Mouse (Mus musculus) ovary, adult 18-20 months (tissue): ENCODE measurements at regions not wholly inside any gene's neighbourhood (a gene's known extent, or its start where the extent isn't known, plus 50 kb on each side); places are given as distances from the start of the nearest gene placed in this dataset.
A peak's percentile ranks its signal among the peaks of the same experiment; 100 is the strongest.

ENCODE experiments used
- DNase-seq: peaks from one replicate; pipeline ENCODE4 v3.0.0; 2022; ENCODE audit warnings: low spot score, mixed read lengths

DNA sequence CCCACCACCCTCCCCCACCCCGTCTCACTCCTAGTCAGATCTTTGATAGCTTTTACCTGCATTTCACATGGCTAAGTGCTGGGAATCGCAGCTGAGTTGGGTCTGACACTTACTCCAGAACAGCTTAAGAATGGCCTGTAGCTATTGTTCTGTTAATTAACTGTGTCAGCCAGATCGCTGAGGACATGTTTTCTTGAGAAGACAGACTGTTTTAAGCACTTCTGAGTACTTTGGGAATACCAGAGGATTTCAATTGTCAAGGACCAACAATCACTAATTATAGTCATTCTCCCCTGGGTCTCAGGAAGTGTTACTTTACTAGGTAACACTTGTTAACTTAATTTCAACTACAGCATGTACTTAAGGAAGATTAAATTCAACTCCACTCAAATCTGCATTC is 112.8 kb upstream of the Rgma start:
- no peak for DNase-seq

DNA sequence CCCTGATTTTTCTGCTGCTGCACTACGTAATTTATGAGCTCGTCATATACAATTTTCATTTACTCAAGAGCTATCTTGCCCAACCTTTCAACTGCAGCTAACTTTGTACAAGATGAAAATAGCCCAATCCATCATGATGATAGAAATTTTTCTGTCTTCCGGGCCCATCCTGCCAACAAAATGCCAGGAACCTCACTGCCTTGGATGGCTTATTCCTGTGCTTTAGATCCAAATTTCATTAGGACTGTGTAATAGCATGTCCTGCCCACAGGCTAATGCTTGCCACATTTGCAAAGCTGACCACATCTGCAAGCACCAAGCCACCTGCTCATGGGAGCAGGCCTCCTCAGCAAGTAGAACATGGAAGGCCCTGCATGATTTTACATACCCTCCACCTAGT is 105.7 kb upstream of the Rgma start:
- DNase-seq, result no peak

- no peak for DNase-seq
Observed at GRCm38 (mm10) chr7:73272787-73273186, 102.5 kb upstream of the Rgma start.

GRCm38 (mm10) chr7:73275814-73276271 is 99.5 kb upstream of the Rgma start:
- peak; percentile 55 for DNase-seq

DNA sequence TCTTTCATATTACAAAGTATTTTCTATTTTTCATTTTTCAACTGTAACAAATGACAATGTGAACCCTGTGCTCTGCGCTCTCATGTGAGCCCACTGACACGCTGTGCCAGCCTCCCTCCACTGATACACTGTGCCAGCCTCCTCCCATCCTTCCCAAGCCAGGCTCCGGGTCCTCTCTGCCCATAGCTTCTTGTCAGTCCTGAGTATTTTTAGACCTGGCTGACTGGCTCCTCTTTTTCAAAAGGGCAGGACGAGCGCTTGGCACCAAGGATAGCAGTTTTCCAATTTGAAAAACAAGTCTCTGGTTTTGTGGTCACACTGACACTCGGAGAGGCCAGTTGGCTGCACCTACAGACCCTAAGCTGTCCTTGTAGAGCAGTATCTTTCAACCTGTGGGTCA is 96.7 kb upstream of the Rgma start:
- DNase-seq, result no peak

DNA sequence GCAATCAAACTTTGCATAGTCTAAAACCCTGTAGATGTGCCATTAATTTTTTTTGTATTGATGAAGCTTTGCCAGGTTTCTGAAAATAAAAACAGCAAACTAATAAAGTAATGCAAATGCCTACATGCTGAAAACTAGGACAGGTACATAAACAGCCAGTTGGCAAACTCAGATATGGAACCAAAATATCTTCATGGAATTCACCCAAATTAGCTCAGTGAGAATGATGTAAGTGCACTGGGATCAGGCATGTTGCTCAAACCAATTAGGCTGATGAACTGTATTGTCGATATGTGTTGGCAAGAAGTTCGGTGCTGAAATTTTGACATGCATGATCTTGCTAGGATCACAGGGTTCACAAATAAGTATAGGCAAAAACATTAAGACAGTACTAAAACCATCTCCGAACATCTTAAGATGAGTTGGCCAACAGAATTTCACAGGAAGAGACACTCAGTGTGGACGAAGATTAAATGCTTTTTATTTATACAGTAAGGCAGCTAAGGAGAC is 95.3 kb upstream of the Rgma start:
- no peak for DNase-seq

DNA sequence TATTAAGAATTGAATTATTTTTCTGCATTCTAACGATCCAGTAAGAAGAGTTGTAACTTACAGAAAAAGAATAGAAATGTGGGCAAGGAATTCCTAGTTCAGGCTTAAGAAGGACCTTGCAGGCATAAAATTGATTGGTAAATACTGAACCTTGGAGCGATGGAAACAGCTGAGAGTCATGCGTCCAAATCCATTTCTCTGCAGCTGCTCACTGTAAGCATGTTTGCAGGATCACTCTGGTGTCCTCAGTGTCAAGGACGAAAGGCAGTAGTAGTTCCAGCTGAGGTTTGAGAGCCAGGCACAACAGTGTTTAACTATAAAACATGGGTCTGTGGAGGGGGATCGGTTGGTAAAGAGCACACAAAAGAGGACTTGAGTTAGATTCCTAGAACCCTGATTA is 89.1 kb upstream of the Rgma start:
- DNase-seq, result no peak

- DNase-seq, result no peak
Observed at GRCm38 (mm10) chr7:73293337-73293736, 82.0 kb upstream of the Rgma start.

DNA sequence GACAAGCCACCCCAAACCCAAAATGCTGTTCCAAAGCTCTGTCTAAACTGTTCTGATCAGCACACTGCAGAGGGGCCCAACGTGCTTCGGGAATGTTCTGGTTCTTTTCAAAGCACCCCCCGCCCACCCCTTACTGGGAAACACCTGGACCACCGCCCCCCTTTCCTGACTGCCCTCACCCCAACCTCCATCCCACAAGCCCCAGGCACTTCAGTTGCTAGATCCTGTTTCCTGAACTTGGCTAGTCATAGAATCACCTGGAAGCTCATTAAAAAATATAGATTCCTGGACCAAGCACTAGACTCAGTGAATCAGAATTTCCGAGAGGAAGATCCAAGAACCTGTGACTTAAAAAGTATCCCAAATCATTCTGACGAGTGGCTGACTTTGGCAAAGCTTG is 80.9 kb upstream of the Rgma start:
- DNase-seq, result no peak

GRCm38 (mm10) chr7:73302501-73302900 is 72.8 kb upstream of the Rgma start:
- no peak for DNase-seq

DNA sequence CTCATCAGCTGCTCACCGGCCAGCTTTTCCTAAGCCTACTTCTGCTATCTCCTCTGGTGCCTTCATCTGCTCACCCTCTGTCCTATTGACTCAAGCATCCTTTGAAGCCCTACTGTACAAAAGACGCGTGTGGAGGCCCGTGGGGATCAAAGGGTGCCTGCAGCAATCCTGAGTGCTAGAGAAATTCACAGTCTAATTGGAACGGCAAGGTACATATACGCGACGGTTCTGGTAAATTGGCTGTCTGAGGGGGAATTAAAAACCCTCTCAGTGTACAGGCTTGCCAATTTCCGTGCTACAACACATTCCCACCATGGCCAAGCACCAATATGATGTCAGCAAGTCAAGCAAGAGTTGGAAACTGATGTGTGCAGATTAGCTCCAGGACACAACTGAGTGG is 71.5 kb upstream of the Rgma start:
- no peak for DNase-seq

- DNase-seq, result no peak
Observed at GRCm38 (mm10) chr7:73304799-73305198, 70.5 kb upstream of the Rgma start.

DNA sequence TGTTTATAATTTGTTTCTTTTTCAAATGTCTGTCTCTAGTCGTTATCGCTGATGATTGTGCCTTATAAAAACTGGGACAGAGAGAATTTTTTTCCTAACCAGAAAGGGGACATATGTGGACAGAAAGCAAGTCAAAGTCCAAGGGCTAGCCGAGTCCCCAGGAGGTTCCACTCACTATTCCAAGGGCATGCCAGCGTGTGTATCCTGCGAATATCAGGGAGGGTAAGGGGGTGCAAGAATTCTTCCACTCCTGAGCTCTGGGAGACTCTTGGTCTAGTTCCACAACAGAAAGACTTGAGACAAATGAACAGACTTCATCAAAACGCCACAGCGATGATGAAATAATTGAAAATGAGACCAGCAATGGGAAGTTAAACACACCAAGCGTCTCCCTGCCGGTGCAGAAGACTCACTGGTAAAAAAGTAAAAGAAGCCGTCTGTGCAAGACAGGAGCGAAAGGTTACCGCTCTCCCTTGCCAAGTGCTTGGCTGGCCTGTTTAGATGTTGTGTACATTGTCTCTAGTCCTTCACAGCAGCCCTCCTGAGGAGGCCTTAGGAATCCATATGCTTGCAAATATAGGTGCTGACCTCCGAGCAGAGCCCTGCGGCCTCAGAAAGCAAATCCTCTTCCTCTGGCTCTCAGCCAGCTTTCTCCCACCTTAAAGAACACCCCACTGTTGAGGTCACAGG is 69.9 kb upstream of the Rgma start:
- DNase-seq, result no peak

GRCm38 (mm10) chr7:73306296-73306695 is 69.0 kb upstream of the Rgma start:
- DNase-seq, result no peak

- DNase-seq, result no peak
Observed at GRCm38 (mm10) chr7:73306728-73307127, 68.6 kb upstream of the Rgma start.

DNA sequence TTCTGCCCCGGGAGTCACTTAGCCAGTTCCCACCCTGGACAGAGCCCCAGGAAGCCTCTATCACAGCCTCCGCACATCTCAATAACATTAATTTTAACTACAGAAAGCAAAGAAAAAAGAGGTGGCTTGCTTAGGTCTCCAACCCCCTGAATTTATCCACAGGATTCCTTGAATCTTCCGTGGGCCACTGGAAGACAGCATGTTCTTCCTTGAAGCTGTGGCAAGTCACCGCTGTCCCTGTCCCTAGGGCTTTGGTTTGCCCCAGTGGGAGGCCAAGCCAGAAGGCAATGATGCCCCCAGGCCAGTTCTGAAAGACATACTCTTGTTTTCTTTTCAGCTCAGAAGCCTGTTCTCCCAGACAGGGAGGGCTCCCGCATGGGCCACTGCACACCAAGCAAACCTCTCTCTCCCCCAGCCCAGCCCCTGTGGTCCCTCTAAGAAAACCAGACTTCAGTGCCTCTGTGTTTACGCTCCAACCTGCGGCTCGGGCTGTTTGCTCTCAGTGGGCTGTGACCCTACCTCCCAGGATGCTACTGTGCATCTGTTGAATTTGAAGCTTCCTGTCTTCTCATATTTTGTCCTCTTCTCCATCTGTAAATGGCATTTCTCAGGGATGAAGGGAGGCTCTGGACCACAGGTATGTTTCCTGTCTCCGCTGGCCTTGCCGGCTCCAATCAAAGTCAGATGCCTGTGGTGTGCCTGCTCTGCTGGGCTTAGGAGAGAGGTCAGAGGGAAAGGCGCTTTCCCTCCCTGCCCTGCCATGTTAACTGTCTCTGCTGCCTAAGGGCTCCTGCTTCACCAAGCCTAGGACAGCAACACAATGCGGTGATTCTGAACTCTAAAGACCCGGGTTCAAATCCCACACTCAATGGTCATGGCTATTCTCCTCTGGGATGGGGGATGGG is 67.5 kb upstream of the Rgma start:
- no peak for DNase-seq

DNA sequence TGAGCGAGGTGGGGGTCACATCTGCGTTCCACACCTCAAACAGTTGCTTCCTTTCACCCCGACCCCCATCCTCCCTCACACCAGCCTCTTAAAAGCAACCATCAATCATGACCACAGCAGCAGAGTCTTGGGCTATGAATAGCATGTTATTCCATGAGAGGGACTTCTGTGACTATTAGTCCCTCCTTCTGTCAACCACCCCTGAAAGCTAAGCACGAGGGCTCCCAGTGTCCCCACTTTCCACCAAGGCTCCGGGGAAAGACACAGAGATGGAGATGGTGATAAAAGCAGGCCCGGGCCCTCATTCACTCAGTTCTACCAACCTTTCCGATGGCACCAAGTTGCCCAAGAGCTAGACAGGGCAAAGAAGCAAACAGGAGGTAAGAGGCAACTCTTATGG is 66.3 kb upstream of the Rgma start:
- DNase-seq, result no peak

DNA sequence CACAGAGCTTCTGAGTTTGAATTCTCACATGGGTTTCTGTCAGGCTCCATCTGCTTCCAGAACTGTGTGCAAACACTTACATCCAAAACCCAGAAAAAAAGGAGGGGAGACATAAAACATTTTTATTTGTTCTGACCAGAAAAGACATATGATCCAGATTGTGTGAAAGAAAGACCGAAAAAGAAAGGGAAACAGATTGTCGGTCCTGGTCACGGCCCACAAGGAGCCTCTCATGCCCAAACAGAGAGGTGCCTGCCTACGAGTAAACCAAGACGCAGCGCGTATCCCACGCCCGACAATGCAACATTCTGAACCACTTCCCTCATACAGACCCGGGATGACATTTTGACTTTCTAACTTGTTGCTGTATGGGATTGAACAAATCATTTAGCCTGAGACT is 65.3 kb upstream of the Rgma start:
- DNase-seq, result no peak

DNA sequence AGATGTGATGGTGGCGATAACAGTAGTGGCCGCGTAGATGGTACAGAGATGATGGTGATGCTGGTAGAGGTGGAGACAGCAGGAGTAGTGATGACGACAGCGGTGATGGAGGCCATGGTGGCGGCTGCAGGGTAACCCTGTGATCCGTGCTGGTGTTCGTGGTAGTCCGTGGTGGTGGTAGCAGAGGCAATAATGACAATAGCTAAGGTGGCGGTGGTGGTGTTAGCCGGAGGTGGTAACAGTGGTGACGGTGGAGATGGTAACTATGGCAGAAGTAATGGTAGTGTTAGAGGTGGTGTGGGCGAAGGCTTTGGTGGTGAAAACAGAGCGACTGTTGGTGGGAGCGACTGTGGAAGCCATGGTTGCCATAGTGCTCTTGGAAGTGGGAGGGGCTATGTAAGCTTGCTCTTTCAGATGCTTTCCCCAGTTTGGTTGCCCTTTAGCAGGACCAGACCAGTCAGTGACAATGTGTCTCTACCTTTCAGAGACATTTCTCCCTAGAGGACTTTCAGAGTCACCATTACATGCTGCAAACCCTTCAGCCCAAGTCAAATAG is 64.7 kb upstream of the Rgma start:
- DNase-seq, result no peak

- DNase-seq, result no peak
Observed at GRCm38 (mm10) chr7:73315555-73315954, 59.8 kb upstream of the Rgma start.

DNA sequence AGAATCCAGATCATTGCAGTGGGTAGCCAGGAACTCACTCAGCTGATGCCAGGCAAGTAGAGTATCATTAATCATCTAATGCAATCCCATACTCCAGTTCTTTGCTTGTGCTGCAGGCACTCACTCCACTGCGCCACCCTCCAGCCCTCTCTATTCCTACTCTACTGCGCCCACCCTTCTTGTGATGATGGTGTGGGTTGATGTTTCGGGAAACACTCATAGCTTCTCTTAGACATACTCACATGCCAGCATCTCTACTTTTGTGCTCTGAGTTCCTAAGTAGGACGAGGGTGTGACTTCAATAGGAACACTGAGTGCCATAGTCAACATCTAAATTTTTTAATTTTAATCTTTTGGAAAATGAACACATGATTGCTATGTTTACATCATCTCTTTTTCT is 57.7 kb upstream of the Rgma start:
- no peak for DNase-seq

DNA sequence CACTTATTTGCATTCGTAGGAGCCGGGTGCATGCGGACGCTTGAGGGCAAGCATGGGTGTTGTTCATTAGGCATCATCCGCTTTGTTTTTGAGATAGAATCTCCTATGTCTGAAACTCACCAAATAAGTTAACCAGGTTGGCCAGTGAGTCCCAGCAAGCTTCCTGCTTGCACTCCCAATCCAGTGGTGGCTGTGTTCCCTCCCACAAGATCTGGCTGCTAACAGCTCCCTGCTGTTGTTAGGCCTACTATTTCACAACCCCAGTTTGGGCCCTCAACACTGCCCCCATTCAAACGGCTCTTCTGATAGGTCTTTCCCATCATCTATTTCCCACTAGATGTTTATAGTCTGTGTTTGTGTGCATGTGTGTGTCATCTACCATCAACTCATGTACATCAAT is 56.3 kb upstream of the Rgma start:
- no peak for DNase-seq

- no peak for DNase-seq
Observed at GRCm38 (mm10) chr7:73319994-73320393, 55.3 kb upstream of the Rgma start.
